Mouse (Mus musculus): ENCODE measurements around the gene Hspb3. TPM values are rescaled to one million over a fixed set of nuclear protein-coding genes. Genes with fewer than 3 reads are reported as not detected.

The Hspb3 gene
- not detected for polyA plus RNA-seq (2017; shearing (Covaris generic))

DNA sequence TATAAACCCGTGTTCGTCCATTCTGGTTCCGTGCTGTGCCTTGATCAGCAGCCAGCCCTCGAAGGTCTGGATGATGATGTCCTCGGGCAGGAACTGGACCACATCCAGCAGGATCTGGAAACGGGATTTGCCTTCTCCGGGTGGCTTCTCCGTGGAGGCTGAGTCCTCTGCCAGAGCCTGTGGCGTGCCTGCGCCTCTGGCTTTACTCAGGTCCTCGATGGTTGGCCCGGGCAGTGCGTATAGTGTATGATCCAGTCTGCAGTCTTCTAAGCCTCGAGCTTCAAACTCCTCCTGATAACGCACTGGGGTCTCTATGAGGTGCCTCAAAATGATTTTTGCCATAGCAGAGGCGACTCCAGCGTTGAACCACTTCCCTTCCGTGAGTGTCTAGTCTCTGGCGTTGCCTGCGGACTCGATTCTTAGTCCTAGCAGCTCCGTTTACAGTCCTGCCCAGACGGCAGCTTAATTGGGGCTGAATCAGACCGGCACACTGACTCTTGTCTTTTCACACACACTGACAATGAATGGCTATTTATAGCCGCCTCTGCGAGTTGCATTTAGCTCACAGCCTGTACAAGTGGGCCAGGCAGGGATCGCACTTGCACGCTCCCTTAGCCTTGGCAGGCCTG, at the start of gene Hspb3:
Hspb3 (minus strand) TSS at position 526 of the 629 bp plus-strand sequence.

DNA sequence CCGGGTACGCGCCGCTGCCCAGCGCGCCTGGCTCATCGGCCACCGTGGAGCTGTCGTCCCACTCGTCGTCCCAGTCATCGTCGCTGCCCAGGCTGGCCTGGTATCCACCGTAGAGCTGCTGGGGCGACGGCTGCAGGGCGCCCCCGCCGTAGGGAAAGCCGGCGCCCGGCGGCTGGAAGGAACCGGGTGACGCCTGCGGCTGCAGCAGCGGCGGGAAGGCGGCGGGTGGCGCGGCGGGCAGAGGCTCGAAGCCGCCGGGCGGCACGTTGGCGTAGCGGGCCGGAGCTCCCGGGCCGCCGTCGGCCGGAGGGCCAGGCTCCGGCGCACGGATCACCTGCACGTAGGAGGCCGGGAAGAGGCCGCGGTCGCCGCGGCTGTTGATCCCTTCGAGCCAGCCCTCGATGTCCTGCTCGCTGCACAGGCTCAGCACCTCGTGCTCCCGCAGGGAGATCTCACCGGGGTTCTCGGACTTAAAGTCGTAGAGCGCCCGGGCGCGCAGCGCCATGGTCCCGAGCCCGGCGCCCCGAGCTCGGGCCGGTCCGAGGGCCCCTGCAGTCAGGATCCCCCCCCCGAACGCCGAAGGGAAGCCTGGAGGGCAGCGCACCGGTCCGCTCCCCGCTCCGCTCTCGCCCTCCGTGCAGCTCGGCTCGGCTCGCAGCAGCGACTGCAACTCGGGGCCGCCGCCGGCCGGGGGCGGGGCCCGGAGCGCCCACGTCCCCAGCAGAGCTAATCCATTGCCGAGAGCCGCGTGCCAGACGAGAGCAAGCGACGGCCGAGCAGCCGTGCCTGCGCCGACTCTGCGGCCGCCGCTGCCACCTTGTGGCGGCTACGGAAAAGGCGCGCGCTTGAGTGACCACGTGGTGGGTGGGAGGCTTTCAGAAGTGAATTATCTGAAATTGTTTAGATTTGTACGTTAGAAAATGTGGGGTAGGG, 45.3 kb downstream of the Hspb3 start, which contains the start of gene Snx18:
Snx18 (minus strand) TSS at position 674 of the 933 bp plus-strand sequence.

Other genes with a start within 250 kb of the Hspb3 start
- gene Snx18, start 45.1 kb downstream of the Hspb3 start, polyA plus RNA-seq (2017; shearing (Covaris generic)): 147 TPM
- gene Arl15, start 130.8 kb upstream of the Hspb3 start, polyA plus RNA-seq (2017; shearing (Covaris generic)): 20.4 TPM